Mouse (Mus musculus): ENCODE results near the gene Vmn2r68. TPM values are rescaled to one million over a fixed set of nuclear protein-coding genes. Genes with fewer than 3 reads are reported as not detected.

The Vmn2r68 gene
- total RNA-seq (2022), result not detected

- no peak for DNase-seq (ENCODE audit: low spot score in 2 of 2)
Observed at GRCm38 (mm10) chr7:85237683-85238082, at the start of gene Vmn2r68. Gene Vmn2r68, minus strand, starts transcription at chr7:85237783.

Other genes with a start within 250 kb of the Vmn2r68 start
- gene Vmn2r66, start 225.5 kb downstream of the Vmn2r68 start, total RNA-seq (2022), result not detected
- not detected for gene Vmn2r67, start 81.8 kb downstream of the Vmn2r68 start, total RNA-seq (2022)
- gene Vmn2r69, start 178.1 kb upstream of the Vmn2r68 start, total RNA-seq (2022), result not detected